7 mouse cellular contexts compared by ENCODE assay signal in the genomic region with DNA sequence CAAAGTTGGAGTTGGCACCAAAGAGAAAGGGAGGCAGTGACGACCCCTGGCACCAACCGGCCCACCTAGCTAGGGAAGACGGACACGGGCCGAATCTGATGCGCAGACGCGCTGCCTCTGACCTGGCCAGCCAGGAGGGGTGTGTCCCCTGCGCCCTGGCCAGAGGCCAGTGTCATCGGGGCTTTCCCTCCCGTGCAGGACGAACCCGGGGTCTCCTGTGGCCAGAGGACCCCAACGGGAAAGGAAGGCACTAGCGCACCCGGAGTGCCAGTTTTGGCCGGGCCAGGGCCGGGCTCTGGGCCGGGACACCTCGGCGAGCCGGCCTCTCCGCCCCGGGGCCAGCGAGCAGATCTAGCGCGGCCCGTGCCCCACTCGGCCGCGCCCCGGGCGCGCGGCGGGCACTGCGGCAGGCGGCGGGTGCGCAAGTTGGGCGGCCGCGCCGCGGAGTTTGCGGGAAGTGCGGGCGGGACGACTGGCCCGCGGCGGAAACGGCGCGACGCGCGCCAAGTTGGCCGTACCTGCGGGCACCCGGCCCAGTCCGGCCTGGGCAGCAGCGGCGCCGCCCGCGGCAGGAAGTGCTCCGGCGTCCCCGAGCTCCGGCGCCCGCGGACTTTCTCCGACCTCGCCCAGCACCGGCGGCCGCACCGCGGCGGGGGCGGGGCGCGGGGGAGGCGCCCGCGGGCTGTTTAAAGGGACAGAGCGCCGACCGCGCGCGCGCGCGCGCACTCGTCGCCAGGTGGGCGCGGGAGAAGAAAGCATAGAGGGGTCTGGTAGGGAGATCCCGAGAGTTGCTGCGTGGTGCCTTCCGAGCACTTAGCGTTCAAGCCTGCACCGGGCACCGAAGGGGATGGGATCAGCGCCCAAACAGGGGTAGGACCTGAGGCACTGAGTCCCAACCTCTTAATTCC. TPM values are rescaled to one million over a fixed set of nuclear protein-coding genes. Genes with fewer than 3 reads are reported as not detected.
DNase-seq lines count a peak whose midpoint lies in the region; ATAC-seq lines count a peak whose summit lies in the region.

No protein-coding gene starts in this region.

- no peaks in the 10 kb centered on the region for H3K9me3 ChIP-seq in forebrain, embryonic 12.5 days
- H3K9me3 ChIP-seq in megakaryocyte, embryonic 14.5 days, result no peaks in the 10 kb centered on the region

- no peaks in the 10 kb centered on the region for H3K36me3 ChIP-seq in forebrain, embryonic 12.5 days (replicated peaks)
- peaks cover 15% of the 10 kb centered on the region for H3K36me3 ChIP-seq in megakaryocyte, embryonic 14.5 days (replicated peaks; ENCODE audit: low read length)

- peaks cover 50% of the 10 kb centered on the region for H3K27me3 ChIP-seq in forebrain, embryonic 12.5 days
- H3K27me3 ChIP-seq in megakaryocyte, embryonic 14.5 days (replicated peaks), result peaks cover 47% of the 10 kb centered on the region

- under 1% methylated on average over 100 of the region's 109 CpGs for WGBS in forebrain, embryonic 12.5 days

- H3K9ac ChIP-seq in forebrain, embryonic 12.5 days, result peak overlapping the region; percentile 67

- H3K4me3 ChIP-seq in brown adipose tissue, adult 24 weeks (ENCODE audit: insufficient read depth, low read depth, low read length), result peak overlapping the region; percentile 73
- peak overlapping the region; percentile 80 for H3K4me3 ChIP-seq in forebrain, embryonic 12.5 days (replicated peaks)
- peak overlapping the region; percentile 95 for H3K4me3 ChIP-seq in megakaryocyte, embryonic 14.5 days (replicated peaks)

- intact Hi-C loops in heart, postnatal 25 days (cut with DNase I), result loop anchor here (2.0 to 5.0 kb wide), 2 partner anchors 16 to 100 kb away; partner anchors contain the start of gene Ubac1
- intact Hi-C loops in left cerebral cortex, postnatal 36 days (cut with DNase I), result no loop called here

- peak overlapping the region; percentile 98 for H3K4me2 ChIP-seq in forebrain, embryonic 12.5 days

- H3K27ac ChIP-seq in brown adipose tissue, adult 24 weeks (replicated peaks; ENCODE audit: low read depth, low read length), result peak overlapping the region; percentile 76
- H3K27ac ChIP-seq in forebrain, embryonic 12.5 days, result no peak overlapping the region

- peaks cover 30% of the 10 kb centered on the region for H3K4me1 ChIP-seq in brown adipose tissue, adult 24 weeks (ENCODE audit: control insufficient read depth, insufficient read depth, insufficient read length, low read length)
- peaks cover 18% of the 10 kb centered on the region for H3K4me1 ChIP-seq in forebrain, embryonic 12.5 days
- peaks cover 75% of the 10 kb centered on the region for H3K4me1 ChIP-seq in megakaryocyte, embryonic 14.5 days

- peak; percentile 69 for DNase-seq in NIH3T3 (ENCODE audit: low read depth)
- DNase-seq in heart, postnatal 25 days (ENCODE audit: low spot score), result peak; percentile 50
- peak; percentile 53 to 61 for DNase-seq in left cerebral cortex, postnatal 36 days (ENCODE audit: low spot score in 2 of 2)
- DNase-seq in spleen, postnatal 10 days (ENCODE audit: low spot score in 2 of 2), result peak; percentile 45 to 59

- ATAC-seq in forebrain, embryonic 12.5 days (ENCODE audit: low FRiP score), result peak; percentile 51

RNA-seq across cellular contexts. Expression of gene Nacc2, which starts 0.6 kb away (rescaled TPM):
- 17.7 and 26.5 TPM in 2 replicates for polyA plus RNA-seq in brown adipose tissue, adult 24 weeks (2012; ENCODE audit: insufficient read depth, insufficient read length, missing spikeins)
- polyA plus RNA-seq in forebrain, embryonic 12.5 days (2016; fragmentation: Nextera tagmentation; extraction: Ambion mirVana), result 8.4 and 11.0 TPM in 2 replicates
- 10 to 100 TPM; 25.5 to 28.9 TPM for total RNA-seq in heart, postnatal 25 days (2021)
- 10 to 100 TPM; 69.8 to 75.7 TPM for total RNA-seq in left cerebral cortex, postnatal 36 days (2021)
- polyA plus RNA-seq in megakaryocyte, embryonic 14.5 days (2012; ENCODE audit: insufficient read depth, low replicate concordance), result 63.1 and 124 TPM in 2 replicates
